Mouse (Mus musculus): Measurements from ENCODE around the gene Ifit1bl2. TPM values are rescaled to one million over a fixed set of nuclear protein-coding genes. Genes with fewer than 3 reads are reported as not detected.
A peak's percentile ranks its signal among the peaks of the same experiment; 100 is the strongest.
"Not testable (repeated sequence)": the region's sequence is repeated elsewhere in the genome, so short reads cannot be mapped to it uniquely, and the experiment has no call there.

Ifit1bl2 gene
- polyA plus RNA-seq, 1 experiment from 2014 or later, result 0.07 TPM

- Histone ChIP-seq H3K9ac (no peak overlapping the region), H3K4me3 (replicated peaks) (no peak overlapping the region), H3K9me3 (replicated peaks) (no peaks in the 10 kb centered on the region), H3K27me3 (peaks cover 4% of the 10 kb centered on the region; the same call in 1 of the 2 replicates), H3K4me1 (replicated peaks) (peaks cover 16% of the 10 kb centered on the region), H3K4me2 (no peak overlapping the region), H3K36me3 (replicated peaks) (no peaks in the 10 kb centered on the region), H3K27ac (replicated peaks) (no peak overlapping the region)
- ATAC-seq (ENCODE audit: insufficient read depth), result no peak
- 60% methylated on average over 3 of the region's 3 CpGs for WGBS (ENCODE audit: insufficient replicate concordance)
Observed at GRCm38 (mm10) chr19:34650276-34650675, 9.7 kb upstream of the Ifit1bl2 start.

GRCm38 (mm10) chr19:34647630-34648029 lies 7.1 kb upstream of the Ifit1bl2 start:
- H3K27ac ChIP-seq (replicated peaks); H3K4me3 ChIP-seq (replicated peaks); H3K36me3 ChIP-seq (replicated peaks); H3K4me1 ChIP-seq (replicated peaks); ATAC-seq (ENCODE audit: insufficient read depth); H3K9ac ChIP-seq; H3K9me3 ChIP-seq (replicated peaks); H3K4me2 ChIP-seq; H3K27me3 ChIP-seq: not testable (repeated sequence)
- 71% methylated on average over 8 of the region's 8 CpGs for WGBS (ENCODE audit: insufficient replicate concordance)

- H3K4me3 ChIP-seq (replicated peaks), result no peak overlapping the region
- no peak for ATAC-seq (ENCODE audit: insufficient read depth)
- H3K9ac ChIP-seq, result no peak overlapping the region
- H3K27me3 ChIP-seq, result peaks cover 15% of the 10 kb centered on the region; the same call in 1 of the 2 replicates
- WGBS (ENCODE audit: insufficient replicate concordance), result 58% methylated on average over 5 of the region's 5 CpGs
- no peaks in the 10 kb centered on the region for H3K9me3 ChIP-seq (replicated peaks)
- peaks cover 17% of the 10 kb centered on the region for H3K4me1 ChIP-seq (replicated peaks)
- no peaks in the 10 kb centered on the region for H3K36me3 ChIP-seq (replicated peaks)
- no peak overlapping the region for H3K4me2 ChIP-seq
- no peak overlapping the region for H3K27ac ChIP-seq (replicated peaks)
Observed at GRCm38 (mm10) chr19:34642616-34643015, 2.1 kb upstream of the Ifit1bl2 start.

- Histone ChIP-seq H3K4me1 (replicated peaks) (peaks cover 11% of the 10 kb centered on the region; the same call in 1 of the 2 replicates), H3K4me3 (replicated peaks) (no peak overlapping the region), H3K4me2 (no peak overlapping the region), H3K36me3 (replicated peaks) (no peaks in the 10 kb centered on the region), H3K27ac (replicated peaks) (no peak overlapping the region), H3K9ac (no peak overlapping the region), H3K9me3 (replicated peaks) (no peaks in the 10 kb centered on the region), H3K27me3 (0 out of 2 replicates have a peak, but pooled peaks cover 11% of the 10 kb centered on the region)
- no peak for ATAC-seq (ENCODE audit: insufficient read depth)
- WGBS (ENCODE audit: insufficient replicate concordance), result 9% methylated on average over 3 of the region's 3 CpGs
Observed at GRCm38 (mm10) chr19:34636933-34637557, 3.5 kb downstream of the Ifit1bl2 start.

GRCm38 (mm10) chr19:34633484-34633883 lies 7.1 kb downstream of the Ifit1bl2 start:
- H3K27ac ChIP-seq (replicated peaks), result peak overlapping the region; percentile 14; the same call in 1 of the 2 replicates
- no peaks in the 10 kb centered on the region for H3K9me3 ChIP-seq (replicated peaks)
- H3K9ac ChIP-seq, result no peak overlapping the region
- H3K27me3 ChIP-seq, result 0 out of 2 replicates have a peak, but pooled peaks cover 6% of the 10 kb centered on the region
- H3K4me1 ChIP-seq (replicated peaks), result peaks cover 4% of the 10 kb centered on the region; the same call in 1 of the 2 replicates
- 28% methylated on average over 2 of the region's 2 CpGs for WGBS (ENCODE audit: insufficient replicate concordance)
- H3K4me3 ChIP-seq (replicated peaks), result no peak overlapping the region
- H3K4me2 ChIP-seq, result no peak overlapping the region
- H3K36me3 ChIP-seq (replicated peaks), result no peaks in the 10 kb centered on the region
- ATAC-seq (ENCODE audit: insufficient read depth), result no peak

GRCm38 (mm10) chr19:34631487-34631886 lies 9.1 kb downstream of the Ifit1bl2 start:
- H3K4me3 ChIP-seq (replicated peaks), result no peak overlapping the region
- H3K36me3 ChIP-seq (replicated peaks), result no peaks in the 10 kb centered on the region
- no peak for ATAC-seq (ENCODE audit: insufficient read depth)
- no peak overlapping the region for H3K9ac ChIP-seq
- H3K9me3 ChIP-seq (replicated peaks), result no peaks in the 10 kb centered on the region
- H3K4me1 ChIP-seq (replicated peaks), result 0 out of 2 replicates have a peak, but pooled peaks cover 4% of the 10 kb centered on the region
- H3K4me2 ChIP-seq, result no peak overlapping the region
- no peak overlapping the region for H3K27ac ChIP-seq (replicated peaks)
- H3K27me3 ChIP-seq, result no peaks in the 10 kb centered on the region

GRCm38 (mm10) chr19:34627496-34627895 lies 13.0 kb downstream of the Ifit1bl2 start:
- no peak for ATAC-seq (ENCODE audit: insufficient read depth)
- Histone ChIP-seq H3K9me3 (replicated peaks) (no peaks in the 10 kb centered on the region), H3K36me3 (replicated peaks) (no peaks in the 10 kb centered on the region), H3K27ac (replicated peaks) (no peak overlapping the region), H3K4me1 (replicated peaks) (0 out of 2 replicates have a peak, but pooled peaks cover 4% of the 10 kb centered on the region), H3K27me3 (no peaks in the 10 kb centered on the region), H3K4me3 (replicated peaks) (no peak overlapping the region), H3K9ac (no peak overlapping the region), H3K4me2 (no peak overlapping the region)
- WGBS (ENCODE audit: insufficient replicate concordance), result 51% methylated on average over 2 of the region's 2 CpGs

GRCm38 (mm10) chr19:34624663-34625062 lies 15.9 kb downstream of the Ifit1bl2 start:
- Histone ChIP-seq H3K27me3 (no peaks in the 10 kb centered on the region), H3K4me1 (replicated peaks) (no peaks in the 10 kb centered on the region), H3K4me3 (replicated peaks) (no peak overlapping the region), H3K9ac (no peak overlapping the region), H3K36me3 (replicated peaks) (no peaks in the 10 kb centered on the region), H3K4me2 (no peak overlapping the region), H3K27ac (replicated peaks) (no peak overlapping the region), H3K9me3 (replicated peaks) (no peaks in the 10 kb centered on the region)
- no peak for ATAC-seq (ENCODE audit: insufficient read depth)
- WGBS (ENCODE audit: insufficient replicate concordance), result 38% methylated on average over 4 of the region's 4 CpGs

- Histone ChIP-seq H3K36me3 (replicated peaks) (no peaks in the 10 kb centered on the region), H3K9me3 (replicated peaks) (no peaks in the 10 kb centered on the region), H3K4me3 (replicated peaks) (no peak overlapping the region), H3K4me1 (replicated peaks) (no peaks in the 10 kb centered on the region), H3K27ac (replicated peaks) (no peak overlapping the region), H3K27me3 (no peaks in the 10 kb centered on the region), H3K4me2 (no peak overlapping the region), H3K9ac (no peak overlapping the region)
- WGBS (ENCODE audit: insufficient replicate concordance), result 78% methylated on average over 6 of the region's 6 CpGs
- no peak for ATAC-seq (ENCODE audit: insufficient read depth)
Observed at GRCm38 (mm10) chr19:34623781-34624180, 16.8 kb downstream of the Ifit1bl2 start.

GRCm38 (mm10) chr19:34620871-34621270 lies 19.7 kb downstream of the Ifit1bl2 start:
- Histone ChIP-seq H3K27ac (replicated peaks) (no peak overlapping the region), H3K9me3 (replicated peaks) (no peaks in the 10 kb centered on the region), H3K9ac (no peak overlapping the region), H3K27me3 (no peaks in the 10 kb centered on the region), H3K4me2 (no peak overlapping the region), H3K4me3 (replicated peaks) (no peak overlapping the region), H3K36me3 (replicated peaks) (no peaks in the 10 kb centered on the region), H3K4me1 (replicated peaks) (no peaks in the 10 kb centered on the region)
- WGBS (ENCODE audit: insufficient replicate concordance), result 69% methylated on average over 5 of the region's 5 CpGs
- no peak for ATAC-seq (ENCODE audit: insufficient read depth)

GRCm38 (mm10) chr19:34612243-34613001 lies 28.1 kb downstream of the Ifit1bl2 start:
- not testable (repeated sequence) for H3K4me2 ChIP-seq; H3K4me1 ChIP-seq (replicated peaks); H3K4me3 ChIP-seq (replicated peaks); H3K9me3 ChIP-seq (replicated peaks); H3K9ac ChIP-seq; H3K27ac ChIP-seq (replicated peaks); ATAC-seq (ENCODE audit: insufficient read depth); H3K27me3 ChIP-seq; H3K36me3 ChIP-seq (replicated peaks)
- WGBS (ENCODE audit: insufficient replicate concordance), result 53% methylated on average over 5 of the region's 11 CpGs
